Mouse (Mus musculus) hindbrain, postnatal 0 days (tissue): ENCODE data around the gene Gm20458. TPM values are rescaled to one million over a fixed set of nuclear protein-coding genes. Genes with fewer than 3 reads are reported as not detected.

ENCODE experiments used
- ATAC-seq: fragments of 200-750 bp; cut with Nextera tagmentation; 2 replicates; pipeline ENCODE4 v1.8.0; 2017; ENCODE audit warnings: mild to moderate bottlenecking, moderate TSS enrichment, moderate library complexity
- DNase-seq: peaks from one replicate; pipeline ENCODE4 v3.0.0-alpha.2; 2015; ENCODE audit warnings: low spot score
- H3K27ac ChIP-seq: fragments of 300-500 bp; sonication (generic); 2 replicates; pipeline ENCODE4 v1.5.1; 2014; ENCODE audit warnings: mild to moderate bottlenecking
- H3K27me3 ChIP-seq: fragments of 300-500 bp; sonication (generic); 2 replicates; pipeline ENCODE4 v1.6.1; 2014; ENCODE audit warnings: low read length, mixed read lengths; ENCODE audit not compliant: insufficient read depth
- H3K36me3 ChIP-seq: fragments of 300-500 bp; sonication (generic); 2 replicates; pipeline ENCODE4 v1.6.1; 2014; ENCODE audit warnings: low read length, mixed read lengths; ENCODE audit not compliant: insufficient read depth
- H3K4me1 ChIP-seq: fragments of 300-500 bp; sonication (generic); 2 replicates; pipeline ENCODE4 v1.6.1; 2014; ENCODE audit warnings: antibody characterized with exemption, low read length, mixed read lengths; ENCODE audit not compliant: insufficient read depth
- H3K4me2 ChIP-seq: fragments of 300-500 bp; sonication (generic); 2 replicates; pipeline ENCODE4 v1.6.1; 2014; ENCODE audit warnings: low read depth, mild to moderate bottlenecking, low read length, moderate library complexity, mixed read lengths
- H3K4me3 ChIP-seq: fragments of 300-500 bp; sonication (generic); 2 replicates; pipeline ENCODE4 v1.5.1; 2014; ENCODE audit warnings: low read length
- H3K9ac ChIP-seq: fragments of 300-500 bp; sonication (generic); replicated peaks from 2 replicates; pipeline ENCODE4 v1.6.1; 2014; ENCODE audit warnings: mild to moderate bottlenecking, low read length, moderate library complexity, mixed read lengths
- H3K9me3 ChIP-seq: fragments of 300-500 bp; sonication (generic); 2 replicates; pipeline ENCODE4 v1.6.1; 2016; ENCODE audit warnings: low read length, mixed read lengths
- CTCF ChIP-seq: IDR thresholded peaks from 2 replicates; pipeline ENCODE4 v1.5.1; 2016; ENCODE audit warnings: antibody characterized with exemption, control low read depth, low read depth
- WGBS: fragments of 180-500 bp; shearing (Covaris S2); extraction: QIAGEN DNeasy Blood & Tissue Kit; methylation state at CpG from one replicate; pipeline ENCODE4 v1.1.7; 2014; 5-methylcytosine and 5-hydroxymethylcytosine counted together
- polyA plus RNA-seq: library from polyadenylated mRNA; unstranded; fragments of >200 nt; fragmentation: Nextera tagmentation; extraction: Ambion mirVana; gene quantifications from 2 replicates; pipeline ENCODE4 v1.2.1, GENCODE M21; 2015
- total RNA-seq: library from RNA; depleted of rRNA; stranded (reverse); fragments of >200 nt; gene quantifications from 2 replicates; pipeline ENCODE4 v1.2.3, GENCODE M21; 2014

The Gm20458 gene
- total and polyA plus RNA-seq, 2 experiments from 2014 or later = 9.6 to 34.4 TPM

GRCm38 (mm10) chr2:164444701-164445100 lies 16.1 kb upstream of the Gm20458 start:
- TF ChIP-seq CTCF = no peak
- Histone ChIP-seq H3K4me2 (no peak overlapping the region), H3K27me3 (no peaks in the 10 kb centered on the region), H3K9me3 (no peaks in the 10 kb centered on the region), H3K9ac (no peak overlapping the region), H3K36me3 (no peaks in the 10 kb centered on the region), H3K27ac (no peak overlapping the region), H3K4me3 (no peak overlapping the region), H3K4me1 (peaks cover 17% of the 10 kb centered on the region)
- 84% methylated on average over 2 of the region's 2 CpGs for WGBS
- DNase-seq = no peak
- no peak for ATAC-seq

- H3K9me3 ChIP-seq = no peaks in the 10 kb centered on the region
- H3K27ac ChIP-seq = no peak overlapping the region
- no peak overlapping the region for H3K4me2 ChIP-seq
- H3K4me1 ChIP-seq = peaks cover 17% of the 10 kb centered on the region
- no peak for DNase-seq
- no peak for TF ChIP-seq CTCF
- H3K36me3 ChIP-seq = no peaks in the 10 kb centered on the region
- H3K4me3 ChIP-seq = no peak overlapping the region
- WGBS = 90% methylated on average over 3 of the region's 3 CpGs
- no peaks in the 10 kb centered on the region for H3K27me3 ChIP-seq
- ATAC-seq = no peak
- H3K9ac ChIP-seq = no peak overlapping the region
Observed at GRCm38 (mm10) chr2:164445399-164446085, 15.2 kb upstream of the Gm20458 start.

GRCm38 (mm10) chr2:164446086-164446469 lies 14.7 kb upstream of the Gm20458 start:
- TF ChIP-seq CTCF = no peak
- no peak overlapping the region for H3K4me3 ChIP-seq
- ATAC-seq = no peak

GRCm38 (mm10) chr2:164448140-164448539 lies 12.6 kb upstream of the Gm20458 start:
- no peak for DNase-seq
- Histone ChIP-seq H3K36me3 (no peaks in the 10 kb centered on the region), H3K9ac (no peak overlapping the region), H3K4me1 (peaks cover 5% of the 10 kb centered on the region), H3K27me3 (no peaks in the 10 kb centered on the region), H3K4me2 (no peak overlapping the region), H3K4me3 (no peak overlapping the region), H3K27ac (no peak overlapping the region), H3K9me3 (no peaks in the 10 kb centered on the region)
- ATAC-seq = no peak
- TF ChIP-seq CTCF = no peak
- WGBS = 95% methylated on average over 1 of the region's 1 CpGs

More at GRCm38 (mm10) chr2:164446086-164446469, 14.7 kb upstream of the Gm20458 start:
- Histone ChIP-seq H3K36me3 (no peaks in the 10 kb centered on the region), H3K4me1 (peaks cover 17% of the 10 kb centered on the region), H3K4me2 (no peak overlapping the region), H3K27me3 (no peaks in the 10 kb centered on the region), H3K9ac (no peak overlapping the region), H3K27ac (no peak overlapping the region), H3K9me3 (no peaks in the 10 kb centered on the region)
- WGBS = 82% methylated on average over 3 of the region's 3 CpGs
- DNase-seq = no peak

- 78% methylated on average over 5 of the region's 5 CpGs for WGBS
- no peak for TF ChIP-seq CTCF
- no peak overlapping the region for H3K4me2 ChIP-seq
- ATAC-seq (no peak), DNase-seq (no peak)
- no peaks in the 10 kb centered on the region for H3K27me3 ChIP-seq
- no peak overlapping the region for H3K27ac ChIP-seq
- H3K4me1 ChIP-seq = no peaks in the 10 kb centered on the region
- no peak overlapping the region for H3K9ac ChIP-seq
- H3K9me3 ChIP-seq = no peaks in the 10 kb centered on the region
- no peak overlapping the region for H3K4me3 ChIP-seq
- no peaks in the 10 kb centered on the region for H3K36me3 ChIP-seq
Observed at GRCm38 (mm10) chr2:164448921-164449320, 11.8 kb upstream of the Gm20458 start.

GRCm38 (mm10) chr2:164449341-164450042 lies 11.3 kb upstream of the Gm20458 start:
- no peak for ATAC-seq
- no peaks in the 10 kb centered on the region for H3K27me3 ChIP-seq
- H3K9me3 ChIP-seq = no peaks in the 10 kb centered on the region
- H3K9ac ChIP-seq = no peak overlapping the region
- DNase-seq = no peak
- no peaks in the 10 kb centered on the region for H3K4me1 ChIP-seq
- no peak for TF ChIP-seq CTCF
- no peak overlapping the region for H3K4me2 ChIP-seq
- H3K36me3 ChIP-seq = no peaks in the 10 kb centered on the region
- H3K27ac ChIP-seq = no peak overlapping the region
- no peak overlapping the region for H3K4me3 ChIP-seq
- WGBS = 92% methylated on average over 14 of the region's 14 CpGs
